Mouse (Mus musculus): ENCODE results near the gene Fgf8. TPM values are rescaled to one million over a fixed set of nuclear protein-coding genes. Genes with fewer than 3 reads are reported as not detected.

The Fgf8 gene
- polyA plus RNA-seq (2011; ENCODE audit: insufficient read length, low read depth, missing spikeins): not detected in 2 replicates

- TF ChIP-seq POLR2A (IDR thresholded peaks at IDR 0.05; ENCODE audit: low read depth, low read length) (no peak), CTCF (IDR thresholded peaks at IDR 0.05; ENCODE audit: borderline replicate concordance, insufficient read depth, low read length) (no peak)
- Histone ChIP-seq H3K27ac (ENCODE audit: insufficient read depth, low read length) (no peak within 1 kb of the TSS), H3K4me1 (ENCODE audit: control insufficient read depth, insufficient read depth, low read length) (no peaks in the 10 kb centered on the region), H3K4me3 (ENCODE audit: insufficient read depth, low read length) (peak within 1 kb of the TSS; percentile 13)
Observed at GRCm38 (mm10) chr19:45742218-45742983, at the start of gene Fgf8. Fgf8 (minus strand) TSS chr19:45742915.

DNA sequence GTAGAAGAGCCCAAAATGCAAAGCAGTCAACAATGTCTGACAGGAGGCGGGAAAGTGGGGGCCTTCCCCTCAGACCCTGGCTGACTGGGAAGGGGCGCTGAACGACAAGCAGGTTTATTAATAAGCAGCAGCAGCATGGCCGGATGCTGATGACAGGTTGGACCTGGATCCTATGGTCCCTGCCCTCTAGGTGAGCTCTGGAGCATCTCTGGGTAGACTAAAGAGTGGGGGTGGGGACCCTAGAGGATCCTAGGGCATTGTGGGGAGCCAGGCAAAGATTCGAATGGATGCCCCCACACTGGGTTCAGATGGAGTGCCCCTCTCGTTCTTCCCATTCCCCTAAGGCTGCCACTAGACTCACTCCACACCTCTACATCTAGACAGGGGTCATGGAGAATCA is 49.7 kb upstream of the Fgf8 start:
- no peak for TF ChIP-seq CTCF (IDR thresholded peaks at IDR 0.05; ENCODE audit: borderline replicate concordance, insufficient read depth, low read length)
- no peak for TF ChIP-seq POLR2A (IDR thresholded peaks at IDR 0.05; ENCODE audit: low read depth, low read length)
- Histone ChIP-seq H3K4me3 (ENCODE audit: insufficient read depth, low read length) (no peak overlapping the region), H3K4me1 (ENCODE audit: control insufficient read depth, insufficient read depth, low read length) (no peaks in the 10 kb centered on the region), H3K27ac (ENCODE audit: insufficient read depth, low read length) (no peak overlapping the region)

DNA sequence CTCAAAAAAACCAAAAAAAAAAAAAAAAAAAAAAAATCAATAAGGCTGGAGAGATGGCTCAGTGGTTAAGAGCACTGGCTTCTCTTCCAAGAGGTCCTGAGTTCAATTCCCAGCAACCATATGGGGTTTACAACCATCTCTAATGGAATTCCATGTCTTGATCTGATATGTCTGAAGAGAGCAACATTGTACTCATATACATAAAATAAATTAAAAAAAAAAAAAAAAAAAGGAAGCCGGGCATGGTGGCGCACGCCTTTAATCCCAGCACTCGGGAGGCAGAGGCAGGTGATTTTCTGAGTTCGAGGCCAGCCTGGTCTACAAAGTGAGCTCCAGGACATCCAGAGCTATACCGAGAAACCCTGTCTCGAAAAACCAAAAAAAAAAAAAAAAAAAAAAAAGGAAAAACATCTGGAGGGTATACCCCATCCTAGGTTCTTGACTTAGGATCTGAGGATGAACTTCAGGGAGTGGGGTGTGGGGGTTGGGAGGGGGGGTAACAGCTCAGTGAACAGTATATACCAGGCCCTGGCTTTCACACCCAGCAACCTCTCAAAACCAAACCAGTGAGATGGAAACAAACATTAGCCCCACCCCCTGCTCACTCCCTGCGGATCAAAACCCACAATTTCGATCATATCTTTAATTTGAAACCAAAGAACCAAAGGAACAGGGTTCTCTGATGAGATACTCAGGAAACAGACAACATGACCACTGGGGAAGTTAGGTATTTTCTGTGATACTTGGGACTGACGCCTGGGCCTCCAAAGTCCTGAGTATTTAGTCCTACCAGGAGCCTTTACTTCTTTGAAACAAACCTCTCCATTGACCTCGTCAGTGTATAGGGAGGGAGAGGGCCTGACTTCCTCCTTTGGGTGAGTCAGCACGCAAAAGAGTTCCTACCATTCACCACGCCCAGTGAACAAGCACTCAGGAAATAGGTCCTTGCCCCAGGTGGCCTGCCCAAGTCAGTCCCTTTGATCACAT is 47.5 kb upstream of the Fgf8 start:
- Histone ChIP-seq H3K27ac (ENCODE audit: insufficient read depth, low read length) (no peak overlapping the region), H3K4me3 (ENCODE audit: insufficient read depth, low read length) (no peak overlapping the region), H3K4me1 (ENCODE audit: control insufficient read depth, insufficient read depth, low read length) (no peaks in the 10 kb centered on the region)
- TF ChIP-seq POLR2A (IDR thresholded peaks at IDR 0.05; ENCODE audit: low read depth, low read length): no peak
- TF ChIP-seq CTCF (IDR thresholded peaks at IDR 0.05; ENCODE audit: borderline replicate concordance, insufficient read depth, low read length): no peak

DNA sequence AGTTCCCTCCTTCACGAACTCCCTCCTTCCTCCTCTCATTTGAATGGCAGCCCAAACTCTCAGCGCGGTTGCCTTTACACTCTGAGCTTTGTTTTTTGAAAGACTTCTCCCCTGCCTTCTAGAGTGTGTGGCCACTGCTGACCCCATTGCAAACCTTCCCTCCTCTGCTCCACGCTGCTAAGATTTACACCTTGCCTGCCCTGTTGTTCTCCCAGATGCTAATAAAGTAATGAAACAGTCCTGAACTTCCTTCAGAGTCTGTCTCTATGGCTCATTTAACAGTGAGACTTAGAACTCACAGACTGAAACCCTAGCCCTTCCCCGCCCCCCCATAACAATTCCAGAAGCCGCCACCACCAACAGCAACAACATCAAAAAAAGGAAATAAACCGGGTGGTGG is 46.6 kb upstream of the Fgf8 start:
- no peak overlapping the region for H3K27ac ChIP-seq (ENCODE audit: insufficient read depth, low read length)
- TF ChIP-seq POLR2A (IDR thresholded peaks at IDR 0.05; ENCODE audit: low read depth, low read length) (no peak), CTCF (IDR thresholded peaks at IDR 0.05; ENCODE audit: borderline replicate concordance, insufficient read depth, low read length) (no peak)
- H3K4me3 ChIP-seq (ENCODE audit: insufficient read depth, low read length): no peak overlapping the region
- no peaks in the 10 kb centered on the region for H3K4me1 ChIP-seq (ENCODE audit: control insufficient read depth, insufficient read depth, low read length)

GRCm38 (mm10) chr19:45788337-45788736 is 45.6 kb upstream of the Fgf8 start:
- TF ChIP-seq CTCF (IDR thresholded peaks at IDR 0.05; ENCODE audit: borderline replicate concordance, insufficient read depth, low read length) (no peak), POLR2A (IDR thresholded peaks at IDR 0.05; ENCODE audit: low read depth, low read length) (no peak)
- peak overlapping the region; percentile 42; the same call in 1 of the 2 replicates for H3K27ac ChIP-seq (ENCODE audit: insufficient read depth, low read length)
- no peaks in the 10 kb centered on the region for H3K4me1 ChIP-seq (ENCODE audit: control insufficient read depth, insufficient read depth, low read length)
- no peak overlapping the region for H3K4me3 ChIP-seq (ENCODE audit: insufficient read depth, low read length)

GRCm38 (mm10) chr19:45787450-45787849 is 44.7 kb upstream of the Fgf8 start:
- no peak overlapping the region for H3K27ac ChIP-seq (ENCODE audit: insufficient read depth, low read length)
- no peaks in the 10 kb centered on the region for H3K4me1 ChIP-seq (ENCODE audit: control insufficient read depth, insufficient read depth, low read length)
- H3K4me3 ChIP-seq (ENCODE audit: insufficient read depth, low read length): no peak overlapping the region
- TF ChIP-seq CTCF (IDR thresholded peaks at IDR 0.05; ENCODE audit: borderline replicate concordance, insufficient read depth, low read length) (no peak), POLR2A (IDR thresholded peaks at IDR 0.05; ENCODE audit: low read depth, low read length) (no peak)

DNA sequence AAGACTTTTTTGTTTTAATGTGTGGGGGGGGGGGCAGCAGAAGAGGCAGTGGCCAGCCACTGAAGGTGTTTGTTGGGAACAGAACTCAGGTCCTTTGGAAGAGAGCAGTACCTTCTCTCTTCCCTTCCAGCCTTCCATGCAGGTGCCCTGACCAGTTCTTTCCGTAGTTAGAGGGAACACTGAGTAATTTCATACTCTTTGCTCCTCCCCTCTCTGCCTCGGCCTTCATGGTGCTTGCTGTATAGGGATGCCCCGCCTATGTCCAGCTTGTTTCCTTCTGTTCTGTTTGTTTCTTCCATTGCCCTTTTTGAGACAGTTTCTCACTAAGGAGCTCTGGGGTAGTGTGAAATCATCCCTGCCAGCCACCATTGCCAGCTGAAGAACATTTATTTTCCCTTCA is 42.8 kb upstream of the Fgf8 start:
- TF ChIP-seq POLR2A (IDR thresholded peaks at IDR 0.05; ENCODE audit: low read depth, low read length) (no peak), CTCF (IDR thresholded peaks at IDR 0.05; ENCODE audit: borderline replicate concordance, insufficient read depth, low read length) (no peak)
- Histone ChIP-seq H3K4me3 (ENCODE audit: insufficient read depth, low read length) (no peak overlapping the region), H3K4me1 (ENCODE audit: control insufficient read depth, insufficient read depth, low read length) (peaks cover 4% of the 10 kb centered on the region; the same call in 1 of the 2 replicates), H3K27ac (ENCODE audit: insufficient read depth, low read length) (no peak overlapping the region)

- TF ChIP-seq POLR2A (IDR thresholded peaks at IDR 0.05; ENCODE audit: low read depth, low read length) (peak; percentile 86), CTCF (IDR thresholded peaks at IDR 0.05; ENCODE audit: borderline replicate concordance, insufficient read depth, low read length) (no peak)
- Histone ChIP-seq H3K27ac (ENCODE audit: insufficient read depth, low read length) (peak overlapping the region; percentile 80), H3K4me3 (ENCODE audit: insufficient read depth, low read length) (peak overlapping the region; percentile 56), H3K4me1 (ENCODE audit: control insufficient read depth, insufficient read depth, low read length) (peaks cover 4% of the 10 kb centered on the region; the same call in 1 of the 2 replicates)
Observed at GRCm38 (mm10) chr19:45783933-45784576, 41.3 kb upstream of the Fgf8 start.

GRCm38 (mm10) chr19:45783181-45783932 is 40.6 kb upstream of the Fgf8 start, which contains the start of gene Mgea5:
Mgea5 (minus strand) TSS chr19:45783837.
- TF ChIP-seq CTCF (IDR thresholded peaks at IDR 0.05; ENCODE audit: borderline replicate concordance, insufficient read depth, low read length) (no peak), POLR2A (IDR thresholded peaks at IDR 0.05; ENCODE audit: low read depth, low read length) (peak; percentile 69)

More at GRCm38 (mm10) chr19:45783181-45783932, 40.6 kb upstream of the Fgf8 start, which contains the start of gene Mgea5:
- Histone ChIP-seq H3K27ac (ENCODE audit: insufficient read depth, low read length) (peak within 1 kb of the TSS; percentile 80), H3K4me1 (ENCODE audit: control insufficient read depth, insufficient read depth, low read length) (peaks cover 4% of the 10 kb centered on the region), H3K4me3 (ENCODE audit: insufficient read depth, low read length) (peak within 1 kb of the TSS; percentile 88)
